Mouse (Mus musculus): ENCODE measurements around the gene S100a5. TPM values are rescaled to one million over a fixed set of nuclear protein-coding genes. Genes with fewer than 3 reads are reported as not detected.

The S100a5 gene
- polyA plus RNA-seq, 1 experiment from 2014 or later = not detected

GRCm38 (mm10) chr3:90625496-90625895 is 17.2 kb downstream of the S100a5 start:
- Histone ChIP-seq H3K9ac (ENCODE audit: low read length) (no peak overlapping the region), H3K27me3 (ENCODE audit: control insufficient read depth, insufficient read depth, low read length) (no peaks in the 10 kb centered on the region), H3K36me3 (ENCODE audit: control insufficient read depth, insufficient read depth, low read length) (no peaks in the 10 kb centered on the region), H3K27ac (ENCODE audit: low read depth, low read length) (no peak overlapping the region), H3K9me3 (ENCODE audit: control insufficient read depth, low read length) (no peaks in the 10 kb centered on the region), H3K4me1 (replicated peaks; ENCODE audit: control insufficient read depth, insufficient read depth, low read length) (peaks cover 9% of the 10 kb centered on the region; the same call in 1 of the 2 replicates), H3K4me2 (ENCODE audit: low read depth, low read length, severe bottlenecking) (no peak overlapping the region), H3K4me3 (ENCODE audit: low read depth, low read length) (no peak overlapping the region)
- DNase-seq (ENCODE audit: low spot score) = no peak
- ATAC-seq (replicated peaks; ENCODE audit: low FRiP score) = no peak
- WGBS = 82% methylated on average over 5 of the region's 5 CpGs

- Histone ChIP-seq H3K4me1 (replicated peaks; ENCODE audit: control insufficient read depth, insufficient read depth, low read length) (peaks cover 9% of the 10 kb centered on the region; the same call in 1 of the 2 replicates), H3K36me3 (ENCODE audit: control insufficient read depth, insufficient read depth, low read length) (no peaks in the 10 kb centered on the region), H3K27me3 (ENCODE audit: control insufficient read depth, insufficient read depth, low read length) (no peaks in the 10 kb centered on the region), H3K9me3 (ENCODE audit: control insufficient read depth, low read length) (no peaks in the 10 kb centered on the region), H3K4me3 (ENCODE audit: low read depth, low read length) (no peak overlapping the region), H3K4me2 (ENCODE audit: low read depth, low read length, severe bottlenecking) (no peak overlapping the region), H3K27ac (ENCODE audit: low read depth, low read length) (no peak overlapping the region), H3K9ac (ENCODE audit: low read length) (no peak overlapping the region)
- ATAC-seq (replicated peaks; ENCODE audit: low FRiP score) (no peak), DNase-seq (ENCODE audit: low spot score) (peak; percentile 25)
- WGBS = 81% methylated on average over 9 of the region's 9 CpGs
Measured at GRCm38 (mm10) chr3:90626266-90627021, 18.1 kb downstream of the S100a5 start.

GRCm38 (mm10) chr3:90627366-90627765 is 19.0 kb downstream of the S100a5 start:
- Histone ChIP-seq H3K27ac (ENCODE audit: low read depth, low read length) (no peak overlapping the region), H3K4me2 (ENCODE audit: low read depth, low read length, severe bottlenecking) (no peak overlapping the region), H3K36me3 (ENCODE audit: control insufficient read depth, insufficient read depth, low read length) (no peaks in the 10 kb centered on the region), H3K9ac (ENCODE audit: low read length) (no peak overlapping the region), H3K4me1 (replicated peaks; ENCODE audit: control insufficient read depth, insufficient read depth, low read length) (peaks cover 9% of the 10 kb centered on the region; the same call in 1 of the 2 replicates), H3K27me3 (ENCODE audit: control insufficient read depth, insufficient read depth, low read length) (no peaks in the 10 kb centered on the region), H3K4me3 (ENCODE audit: low read depth, low read length) (no peak overlapping the region), H3K9me3 (ENCODE audit: control insufficient read depth, low read length) (no peaks in the 10 kb centered on the region)
- 93% methylated on average over 5 of the region's 5 CpGs for WGBS
- ATAC-seq (replicated peaks; ENCODE audit: low FRiP score) = no peak
- peak; percentile 13 for DNase-seq (ENCODE audit: low spot score)

GRCm38 (mm10) chr3:90627807-90628206 is 19.5 kb downstream of the S100a5 start:
- H3K4me1 ChIP-seq (replicated peaks; ENCODE audit: control insufficient read depth, insufficient read depth, low read length) = peaks cover 9% of the 10 kb centered on the region; the same call in 1 of the 2 replicates
- no peak overlapping the region for H3K4me2 ChIP-seq (ENCODE audit: low read depth, low read length, severe bottlenecking)
- no peaks in the 10 kb centered on the region for H3K36me3 ChIP-seq (ENCODE audit: control insufficient read depth, insufficient read depth, low read length)
- WGBS = 67% methylated on average over 4 of the region's 4 CpGs
- no peak overlapping the region for H3K27ac ChIP-seq (ENCODE audit: low read depth, low read length)
- H3K4me3 ChIP-seq (ENCODE audit: low read depth, low read length) = no peak overlapping the region
- no peaks in the 10 kb centered on the region for H3K9me3 ChIP-seq (ENCODE audit: control insufficient read depth, low read length)
- no peak overlapping the region for H3K9ac ChIP-seq (ENCODE audit: low read length)
- H3K27me3 ChIP-seq (ENCODE audit: control insufficient read depth, insufficient read depth, low read length) = no peaks in the 10 kb centered on the region
- ATAC-seq (replicated peaks; ENCODE audit: low FRiP score) (no peak), DNase-seq (ENCODE audit: low spot score) (peak; percentile 19)

- Histone ChIP-seq H3K9ac (ENCODE audit: low read length) (no peak overlapping the region), H3K27me3 (ENCODE audit: control insufficient read depth, insufficient read depth, low read length) (no peaks in the 10 kb centered on the region), H3K4me1 (replicated peaks; ENCODE audit: control insufficient read depth, insufficient read depth, low read length) (no peaks in the 10 kb centered on the region; the same call in 1 of the 2 replicates), H3K4me2 (ENCODE audit: low read depth, low read length, severe bottlenecking) (no peak overlapping the region), H3K9me3 (ENCODE audit: control insufficient read depth, low read length) (no peaks in the 10 kb centered on the region), H3K36me3 (ENCODE audit: control insufficient read depth, insufficient read depth, low read length) (no peaks in the 10 kb centered on the region), H3K4me3 (ENCODE audit: low read depth, low read length) (no peak overlapping the region), H3K27ac (ENCODE audit: low read depth, low read length) (no peak overlapping the region)
- 74% methylated on average over 2 of the region's 2 CpGs for WGBS
- DNase-seq (ENCODE audit: low spot score) = peak; percentile 26
- ATAC-seq (replicated peaks; ENCODE audit: low FRiP score) = no peak
Measured at GRCm38 (mm10) chr3:90629298-90629697, 21.0 kb downstream of the S100a5 start.

GRCm38 (mm10) chr3:90631984-90632383 is 23.7 kb downstream of the S100a5 start:
- WGBS = 79% methylated on average over 2 of the region's 2 CpGs
- DNase-seq (ENCODE audit: low spot score) (peak; percentile 6), ATAC-seq (replicated peaks; ENCODE audit: low FRiP score) (no peak)

GRCm38 (mm10) chr3:90638511-90639275 is 30.4 kb downstream of the S100a5 start:
- no peaks in the 10 kb centered on the region for H3K27me3 ChIP-seq (ENCODE audit: control insufficient read depth, insufficient read depth, low read length)
- H3K9ac ChIP-seq (ENCODE audit: low read length) = no peak overlapping the region
- no peaks in the 10 kb centered on the region for H3K4me1 ChIP-seq (replicated peaks; ENCODE audit: control insufficient read depth, insufficient read depth, low read length)
- H3K27ac ChIP-seq (ENCODE audit: low read depth, low read length) = no peak overlapping the region
- no peaks in the 10 kb centered on the region for H3K9me3 ChIP-seq (ENCODE audit: control insufficient read depth, low read length)
- no peak for DNase-seq (ENCODE audit: low spot score)
- H3K4me2 ChIP-seq (ENCODE audit: low read depth, low read length, severe bottlenecking) = no peak overlapping the region
- WGBS = 62% methylated on average over 1 of the region's 1 CpGs
- no peaks in the 10 kb centered on the region for H3K36me3 ChIP-seq (ENCODE audit: control insufficient read depth, insufficient read depth, low read length)
- no peak overlapping the region for H3K4me3 ChIP-seq (ENCODE audit: low read depth, low read length)
- no peak for ATAC-seq (replicated peaks; ENCODE audit: low FRiP score)

More at GRCm38 (mm10) chr3:90631984-90632383, 23.7 kb downstream of the S100a5 start:
- Histone ChIP-seq H3K27ac (ENCODE audit: low read depth, low read length) (no peak overlapping the region), H3K9ac (ENCODE audit: low read length) (no peak overlapping the region), H3K4me3 (ENCODE audit: low read depth, low read length) (no peak overlapping the region), H3K27me3 (ENCODE audit: control insufficient read depth, insufficient read depth, low read length) (no peaks in the 10 kb centered on the region), H3K4me1 (replicated peaks; ENCODE audit: control insufficient read depth, insufficient read depth, low read length) (no peaks in the 10 kb centered on the region), H3K36me3 (ENCODE audit: control insufficient read depth, insufficient read depth, low read length) (no peaks in the 10 kb centered on the region), H3K9me3 (ENCODE audit: control insufficient read depth, low read length) (no peaks in the 10 kb centered on the region), H3K4me2 (ENCODE audit: low read depth, low read length, severe bottlenecking) (no peak overlapping the region)

- Histone ChIP-seq H3K9me3 (ENCODE audit: control insufficient read depth, low read length) (no peaks in the 10 kb centered on the region), H3K36me3 (ENCODE audit: control insufficient read depth, insufficient read depth, low read length) (no peaks in the 10 kb centered on the region), H3K4me3 (ENCODE audit: low read depth, low read length) (no peak overlapping the region), H3K27ac (ENCODE audit: low read depth, low read length) (no peak overlapping the region), H3K4me1 (replicated peaks; ENCODE audit: control insufficient read depth, insufficient read depth, low read length) (no peaks in the 10 kb centered on the region), H3K27me3 (ENCODE audit: control insufficient read depth, insufficient read depth, low read length) (no peaks in the 10 kb centered on the region), H3K9ac (ENCODE audit: low read length) (no peak overlapping the region), H3K4me2 (ENCODE audit: low read depth, low read length, severe bottlenecking) (no peak overlapping the region)
- ATAC-seq (replicated peaks; ENCODE audit: low FRiP score) = 0 out of 2 replicates have a peak, but pooled peaks have one; percentile 21
- DNase-seq (ENCODE audit: low spot score) = peak; percentile 70
- WGBS = 52% methylated on average over 7 of the region's 7 CpGs
Measured at GRCm38 (mm10) chr3:90639511-90640154, 31.3 kb downstream of the S100a5 start.

All from forebrain, embryonic 11.5 days (tissue).